Mouse (Mus musculus): ENCODE measurements around the gene Romo1. TPM values are rescaled to one million over a fixed set of nuclear protein-coding genes. Genes with fewer than 3 reads are reported as not detected.
"Not testable (repeated sequence)": the region's sequence is repeated elsewhere in the genome, so short reads cannot be mapped to it uniquely, and the experiment has no call there.

Romo1 gene
- polyA plus RNA-seq, 1 experiment from 2014 or later = 417 TPM

DNA sequence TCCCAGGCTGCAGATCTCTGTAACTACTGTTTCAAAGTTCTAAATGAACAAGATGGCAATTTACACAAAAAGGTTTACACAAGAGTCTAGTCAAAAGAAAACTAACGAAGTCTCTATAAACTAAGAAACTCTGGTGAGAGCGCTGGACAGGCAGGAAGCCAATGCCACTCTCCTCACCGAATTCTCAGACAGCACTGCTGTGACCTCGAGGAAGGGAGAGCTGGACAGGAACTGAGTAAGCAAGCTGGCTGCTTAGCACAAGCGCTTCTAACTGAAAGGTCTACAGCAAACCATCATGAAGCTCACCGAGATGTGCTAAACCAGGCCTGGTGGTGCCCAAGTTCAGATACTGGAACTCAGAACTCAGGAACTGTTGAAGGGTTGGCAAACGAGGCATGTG is 45.4 kb downstream of the Romo1 start:
- H3K27me3 ChIP-seq (ENCODE audit: control insufficient read depth, insufficient read depth, low read length); DNase-seq (ENCODE audit: low spot score); H3K4me1 ChIP-seq (ENCODE audit: control insufficient read depth, insufficient read depth, low read length); H3K9ac ChIP-seq (ENCODE audit: low read length); H3K27ac ChIP-seq (replicated peaks; ENCODE audit: low read depth, low read length); H3K4me3 ChIP-seq (ENCODE audit: low read depth, low read length); H3K4me2 ChIP-seq (ENCODE audit: low read depth, severe bottlenecking); H3K36me3 ChIP-seq (ENCODE audit: control insufficient read depth, insufficient read depth, low read length); H3K9me3 ChIP-seq (ENCODE audit: control insufficient read depth, low read length); ATAC-seq (ENCODE audit: insufficient number of reproducible peaks, low FRiP score, low TSS enrichment, low read depth): not testable (repeated sequence)
- WGBS = 87% methylated on average over 7 of the region's 7 CpGs

DNA sequence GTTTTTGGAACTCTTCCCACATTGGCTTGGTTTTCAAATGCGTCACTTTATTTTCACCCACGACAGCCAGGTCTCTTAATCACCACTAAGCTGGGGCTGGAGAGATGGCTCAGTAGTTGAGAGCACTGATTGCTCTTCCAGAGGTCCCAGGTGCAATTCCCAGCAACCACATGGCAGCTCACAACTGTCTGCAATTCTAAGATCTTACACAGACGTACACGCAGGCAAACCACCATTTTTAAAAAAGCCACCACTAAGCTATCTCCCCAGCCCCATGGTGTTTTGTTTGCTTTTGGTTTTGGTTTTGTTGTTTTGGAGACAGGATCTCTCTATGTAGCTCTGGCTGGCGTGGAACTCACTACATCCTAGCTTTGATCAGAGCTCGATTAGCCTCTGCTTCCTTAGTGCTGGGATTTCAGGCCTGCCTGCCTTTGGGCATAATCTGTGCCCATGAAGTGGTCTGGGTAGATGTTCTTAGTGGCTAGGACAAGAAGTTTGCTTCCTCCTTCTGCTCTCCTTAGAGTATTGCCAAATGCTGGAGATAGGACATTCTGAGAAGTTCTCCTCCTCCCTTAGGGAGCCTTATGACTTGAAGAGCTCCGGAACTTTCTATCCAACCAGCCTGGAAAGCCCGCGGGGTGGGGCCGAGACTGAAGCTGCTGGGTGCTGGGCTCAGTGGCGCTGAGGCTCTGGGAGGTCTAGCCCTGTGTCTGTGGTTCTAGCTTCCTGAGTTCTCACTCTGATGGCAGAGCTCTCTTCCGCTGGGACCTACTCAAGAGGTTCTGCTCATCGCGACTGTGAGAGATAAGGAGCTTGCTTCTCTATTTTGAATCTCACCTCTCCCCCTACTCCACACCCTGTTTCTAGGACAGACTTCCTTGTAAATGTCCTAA is 46.4 kb downstream of the Romo1 start:
- no peak for ATAC-seq (ENCODE audit: insufficient number of reproducible peaks, low FRiP score, low TSS enrichment, low read depth)
- Histone ChIP-seq H3K4me2 (ENCODE audit: low read depth, severe bottlenecking) (no peak overlapping the region), H3K9me3 (ENCODE audit: control insufficient read depth, low read length) (no peaks in the 10 kb centered on the region), H3K4me1 (ENCODE audit: control insufficient read depth, insufficient read depth, low read length) (no peaks in the 10 kb centered on the region), H3K9ac (ENCODE audit: low read length) (no peak overlapping the region), H3K27me3 (ENCODE audit: control insufficient read depth, insufficient read depth, low read length) (no peaks in the 10 kb centered on the region), H3K36me3 (ENCODE audit: control insufficient read depth, insufficient read depth, low read length) (no peaks in the 10 kb centered on the region), H3K4me3 (ENCODE audit: low read depth, low read length) (no peak overlapping the region), H3K27ac (replicated peaks; ENCODE audit: low read depth, low read length) (no peak overlapping the region)
- DNase-seq (ENCODE audit: low spot score) = no peak
- WGBS = 82% methylated on average over 14 of the region's 14 CpGs

GRCm38 (mm10) chr2:156191540-156191939 is 47.7 kb downstream of the Romo1 start:
- ATAC-seq (ENCODE audit: insufficient number of reproducible peaks, low FRiP score, low TSS enrichment, low read depth) = no peak

GRCm38 (mm10) chr2:156192068-156192467 is 48.2 kb downstream of the Romo1 start:
- Histone ChIP-seq H3K9me3 (ENCODE audit: control insufficient read depth, low read length) (no peaks in the 10 kb centered on the region), H3K27me3 (ENCODE audit: control insufficient read depth, insufficient read depth, low read length) (no peaks in the 10 kb centered on the region), H3K4me1 (ENCODE audit: control insufficient read depth, insufficient read depth, low read length) (no peaks in the 10 kb centered on the region), H3K27ac (replicated peaks; ENCODE audit: low read depth, low read length) (no peak overlapping the region), H3K9ac (ENCODE audit: low read length) (no peak overlapping the region), H3K4me2 (ENCODE audit: low read depth, severe bottlenecking) (no peak overlapping the region), H3K4me3 (ENCODE audit: low read depth, low read length) (no peak overlapping the region), H3K36me3 (ENCODE audit: control insufficient read depth, insufficient read depth, low read length) (no peaks in the 10 kb centered on the region)
- WGBS = 80% methylated on average over 2 of the region's 2 CpGs
- DNase-seq (ENCODE audit: low spot score) = no peak
- ATAC-seq (ENCODE audit: insufficient number of reproducible peaks, low FRiP score, low TSS enrichment, low read depth) = no peak

More at GRCm38 (mm10) chr2:156191540-156191939, 47.7 kb downstream of the Romo1 start:
- H3K4me1 ChIP-seq (ENCODE audit: control insufficient read depth, insufficient read depth, low read length) = no peaks in the 10 kb centered on the region
- no peak overlapping the region for H3K4me3 ChIP-seq (ENCODE audit: low read depth, low read length)
- H3K27me3 ChIP-seq (ENCODE audit: control insufficient read depth, insufficient read depth, low read length) = no peaks in the 10 kb centered on the region
- no peaks in the 10 kb centered on the region for H3K9me3 ChIP-seq (ENCODE audit: control insufficient read depth, low read length)
- H3K4me2 ChIP-seq (ENCODE audit: low read depth, severe bottlenecking) = no peak overlapping the region
- no peak overlapping the region for H3K9ac ChIP-seq (ENCODE audit: low read length)
- no peaks in the 10 kb centered on the region for H3K36me3 ChIP-seq (ENCODE audit: control insufficient read depth, insufficient read depth, low read length)
- no peak for DNase-seq (ENCODE audit: low spot score)
- WGBS = 88% methylated on average over 2 of the region's 2 CpGs
- no peak overlapping the region for H3K27ac ChIP-seq (replicated peaks; ENCODE audit: low read depth, low read length)

DNA sequence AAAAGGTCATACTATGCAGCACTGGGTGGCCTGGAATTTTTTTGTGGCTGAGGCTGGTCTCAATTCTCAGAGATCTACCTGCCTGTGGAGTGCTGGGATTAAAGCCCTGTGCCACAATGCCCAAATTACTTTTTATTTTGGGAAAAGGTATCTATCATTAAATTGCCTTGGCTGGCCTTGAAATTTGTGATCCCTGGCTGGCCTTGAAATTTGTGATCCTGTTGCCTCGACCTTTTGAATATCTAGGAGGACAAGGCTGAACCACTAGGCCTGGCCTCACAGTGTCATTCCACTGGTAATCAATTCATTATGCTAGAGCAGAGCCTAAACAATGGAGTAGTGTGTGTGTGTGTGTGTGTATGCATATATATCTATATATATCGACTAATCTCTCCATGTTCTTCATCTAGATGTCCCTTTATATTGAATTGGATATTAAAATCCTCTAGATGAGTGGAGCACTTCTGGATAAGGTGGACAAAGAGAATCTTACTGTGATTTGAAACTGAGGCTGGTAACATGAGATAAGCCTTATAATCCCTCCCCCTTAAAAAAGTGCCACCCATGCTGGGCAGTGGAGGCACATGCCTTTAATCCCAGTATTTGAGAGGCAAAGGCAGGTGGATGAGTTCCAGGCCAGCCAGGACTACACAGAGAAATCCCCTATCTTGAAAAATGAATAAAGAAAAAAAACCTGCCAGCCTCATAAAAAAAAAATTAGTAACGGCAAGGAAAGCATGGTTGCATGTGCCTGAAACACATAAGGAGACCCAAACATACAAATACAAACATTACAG is 49.4 kb downstream of the Romo1 start:
- DNase-seq (ENCODE audit: low spot score) (no peak), ATAC-seq (ENCODE audit: insufficient number of reproducible peaks, low FRiP score, low TSS enrichment, low read depth) (no peak)
- no peak overlapping the region for H3K4me2 ChIP-seq (ENCODE audit: low read depth, severe bottlenecking)
- H3K4me3 ChIP-seq (ENCODE audit: low read depth, low read length) = no peak overlapping the region
- no peak overlapping the region for H3K27ac ChIP-seq (replicated peaks; ENCODE audit: low read depth, low read length)
- H3K9ac ChIP-seq (ENCODE audit: low read length) = no peak overlapping the region
- WGBS = 85% methylated on average over 3 of the region's 3 CpGs
- H3K27me3 ChIP-seq (ENCODE audit: control insufficient read depth, insufficient read depth, low read length) = no peaks in the 10 kb centered on the region
- H3K4me1 ChIP-seq (ENCODE audit: control insufficient read depth, insufficient read depth, low read length) = peaks cover 4% of the 10 kb centered on the region
- H3K36me3 ChIP-seq (ENCODE audit: control insufficient read depth, insufficient read depth, low read length) = no peaks in the 10 kb centered on the region
- H3K9me3 ChIP-seq (ENCODE audit: control insufficient read depth, low read length) = no peaks in the 10 kb centered on the region

DNA sequence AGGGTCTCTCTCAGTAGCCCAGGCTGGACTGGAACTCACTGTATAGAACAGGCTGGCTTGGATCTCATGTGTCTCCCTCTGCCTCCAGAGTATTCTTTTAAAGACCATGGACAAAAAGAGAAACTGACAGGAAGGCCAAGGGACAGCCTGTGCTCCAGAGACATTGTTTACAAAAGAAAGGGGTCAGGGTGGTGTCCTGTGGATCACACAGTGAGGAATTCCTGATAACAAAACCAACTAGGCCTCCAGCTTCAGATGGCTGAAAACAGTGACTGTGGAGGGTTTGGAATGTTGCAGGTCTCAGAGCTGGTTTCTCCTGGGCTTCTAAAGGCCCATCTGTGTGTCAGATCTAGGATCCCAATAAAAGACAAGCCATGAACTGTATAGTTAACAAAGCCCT is 50.7 kb downstream of the Romo1 start:
- Histone ChIP-seq H3K36me3 (ENCODE audit: control insufficient read depth, insufficient read depth, low read length) (no peaks in the 10 kb centered on the region), H3K27ac (replicated peaks; ENCODE audit: low read depth, low read length) (no peak overlapping the region), H3K9ac (ENCODE audit: low read length) (no peak overlapping the region), H3K4me2 (ENCODE audit: low read depth, severe bottlenecking) (no peak overlapping the region), H3K4me3 (ENCODE audit: low read depth, low read length) (no peak overlapping the region), H3K4me1 (ENCODE audit: control insufficient read depth, insufficient read depth, low read length) (peaks cover 12% of the 10 kb centered on the region), H3K9me3 (ENCODE audit: control insufficient read depth, low read length) (no peaks in the 10 kb centered on the region), H3K27me3 (ENCODE audit: control insufficient read depth, insufficient read depth, low read length) (no peaks in the 10 kb centered on the region)
- no peak for ATAC-seq (ENCODE audit: insufficient number of reproducible peaks, low FRiP score, low TSS enrichment, low read depth)
- DNase-seq (ENCODE audit: low spot score) = no peak

Other genes with a start within 250 kb of the Romo1 start
- gene Uqcc1, start 213.7 kb upstream of the Romo1 start, polyA plus RNA-seq (2014; fragmentation: Nextera tagmentation; extraction: Ambion mirVana) = 60.4 and 82.2 TPM in 2 replicates
- 0.33 TPM in 1 of 2 replicates, not detected in the other for gene Gm15557, start 203.3 kb upstream of the Romo1 start, polyA plus RNA-seq (2014; fragmentation: Nextera tagmentation; extraction: Ambion mirVana)
- 18.4 and 23.3 TPM in 2 replicates for gene Gdf5, start 198.7 kb upstream of the Romo1 start, polyA plus RNA-seq (2014; fragmentation: Nextera tagmentation; extraction: Ambion mirVana)
- 20.5 and 23.6 TPM in 2 replicates for gene Cep250, start 187.6 kb upstream of the Romo1 start, polyA plus RNA-seq (2014; fragmentation: Nextera tagmentation; extraction: Ambion mirVana)
- gene 6430550D23Rik, start 136.1 kb upstream of the Romo1 start, polyA plus RNA-seq (2014; fragmentation: Nextera tagmentation; extraction: Ambion mirVana) = 1.6 and 3.1 TPM in 2 replicates
- gene Ergic3, start 136.0 kb upstream of the Romo1 start, polyA plus RNA-seq (2014; fragmentation: Nextera tagmentation; extraction: Ambion mirVana) = 178 and 188 TPM in 2 replicates
- gene Fer1l4, start 91.1 kb upstream of the Romo1 start, polyA plus RNA-seq (2014; fragmentation: Nextera tagmentation; extraction: Ambion mirVana) = not detected in 2 replicates
- 3.7 and 3.9 TPM in 2 replicates for gene Spag4, start 78.9 kb upstream of the Romo1 start, polyA plus RNA-seq (2014; fragmentation: Nextera tagmentation; extraction: Ambion mirVana)
- gene Cpne1, start 32.1 kb upstream of the Romo1 start, polyA plus RNA-seq (2014; fragmentation: Nextera tagmentation; extraction: Ambion mirVana) = 61.4 and 61.9 TPM in 2 replicates
- gene Rbm12, start 32.1 kb upstream of the Romo1 start, polyA plus RNA-seq (2014; fragmentation: Nextera tagmentation; extraction: Ambion mirVana) = 42.9 and 51.1 TPM in 2 replicates
- gene Gm28036, start 16.9 kb upstream of the Romo1 start, polyA plus RNA-seq (2014; fragmentation: Nextera tagmentation; extraction: Ambion mirVana) = 20.5 and 21.9 TPM in 2 replicates
- 33.0 and 34.9 TPM in 2 replicates for gene Nfs1, start 147 bp downstream of the Romo1 start, polyA plus RNA-seq (2014; fragmentation: Nextera tagmentation; extraction: Ambion mirVana)
- gene Rbm39, start 36.2 kb downstream of the Romo1 start, polyA plus RNA-seq (2014; fragmentation: Nextera tagmentation; extraction: Ambion mirVana) = 723 and 726 TPM in 2 replicates
- 81.0 and 89.2 TPM in 2 replicates for gene Phf20, start 52.4 kb downstream of the Romo1 start, polyA plus RNA-seq (2014; fragmentation: Nextera tagmentation; extraction: Ambion mirVana)
- gene Cnbd2, start 168.3 kb downstream of the Romo1 start, polyA plus RNA-seq (2014; fragmentation: Nextera tagmentation; extraction: Ambion mirVana) = 2.7 and 3.1 TPM in 2 replicates
- gene Scand1, start 168.7 kb downstream of the Romo1 start, polyA plus RNA-seq (2014; fragmentation: Nextera tagmentation; extraction: Ambion mirVana) = 70.1 and 72.0 TPM in 2 replicates